Mouse (Mus musculus) heart, adult 18-20 months (tissue): Measurements from ENCODE around the gene Gck. TPM values are rescaled to one million over a fixed set of nuclear protein-coding genes. Genes with fewer than 3 reads are reported as not detected.

Experiments
- total RNA-seq, 2 experiments: library from RNA; stranded (reverse); gene quantifications; 2 replicates each; pipeline ENCODE4 v1.2.3; 2021

Gck gene
- total RNA-seq, 2 experiments from 2014 or later, result 15.4 to 18.5 TPM

Other genes with a start within 250 kb of the Gck start
- gene Mrps24, start 234.4 kb downstream of the Gck start, total RNA-seq, result 100 to 1,000 TPM; 152 to 158 TPM
- gene Urgcp, start 187.7 kb downstream of the Gck start, total RNA-seq, result 10 to 100 TPM; 58.9 to 59.4 TPM
- gene Dbnl, start 161.6 kb downstream of the Gck start, total RNA-seq, result 10 to 100 TPM; 29.3 to 31.6 TPM
- 1,000 to 10,000 TPM in 1 of 2 experiments, 100 to 1,000 TPM in 1; 827 to 1,050 TPM for gene Pgam2, start 146.3 kb downstream of the Gck start, total RNA-seq
- 1 to 10 TPM; 1.7 to 3.3 TPM for gene Polm, start 112.1 kb downstream of the Gck start, total RNA-seq
- 10 to 100 TPM; 16.4 to 26.9 TPM for gene Aebp1, start 88.1 kb downstream of the Gck start, total RNA-seq
- gene Pold2, start 71.8 kb downstream of the Gck start, total RNA-seq, result 10 to 100 TPM; 35.4 to 40.6 TPM
- gene Myl7, start 51.3 kb downstream of the Gck start, total RNA-seq, result 100 to 1,000 TPM; 602 to 633 TPM
- 10 to 100 TPM; 59.5 to 71.5 TPM for gene Ykt6, start 5.6 kb upstream of the Gck start, total RNA-seq
- gene Camk2b, start 116.3 kb upstream of the Gck start, total RNA-seq, result 1 to 10 TPM; 7.2 to 8.1 TPM
- gene A730071L15Rik, start 249.9 kb upstream of the Gck start, total RNA-seq, result not detected